Mouse (Mus musculus): Measurements from ENCODE around the gene Baz2b. TPM values are rescaled to one million over a fixed set of nuclear protein-coding genes. Genes with fewer than 3 reads are reported as not detected.

Baz2b gene
- total and polyA plus RNA-seq, 2 experiments from 2014 or later: 72.3 to 89.3 TPM

DNA sequence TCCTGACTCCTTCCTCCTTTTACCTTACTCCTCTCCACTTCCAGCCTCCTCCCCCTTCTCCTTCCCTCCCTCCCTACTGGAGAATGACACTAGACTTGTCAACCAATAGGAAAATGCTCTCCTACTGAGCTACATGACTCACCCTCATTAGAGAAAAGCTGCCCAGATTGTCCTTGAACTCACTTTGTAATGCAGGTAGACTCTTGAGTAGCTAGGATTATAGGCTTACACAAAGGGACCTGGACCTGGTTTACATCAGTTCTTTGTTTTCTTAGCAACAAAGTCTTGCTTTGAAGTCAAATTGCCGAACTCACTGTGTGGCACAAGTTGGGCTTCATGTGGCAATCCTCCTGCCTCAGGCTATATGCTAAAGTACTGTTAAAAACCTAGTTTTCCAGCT is 12.8 kb downstream of the Baz2b start:
- H3K4me2 ChIP-seq (ENCODE audit: low read depth, low read length, poor library complexity, severe bottlenecking): no peak overlapping the region
- H3K36me3 ChIP-seq (ENCODE audit: insufficient read depth, low read length): no peaks in the 10 kb centered on the region
- no peaks in the 10 kb centered on the region for H3K4me1 ChIP-seq (ENCODE audit: insufficient read depth, low read length)
- no peaks in the 10 kb centered on the region for H3K9me3 ChIP-seq (ENCODE audit: low read length)
- no peaks in the 10 kb centered on the region for H3K27me3 ChIP-seq (ENCODE audit: insufficient read depth, low read length)
- H3K9ac ChIP-seq (replicated peaks; ENCODE audit: low read length, poor library complexity, severe bottlenecking): no peak overlapping the region
- no peak overlapping the region for H3K4me3 ChIP-seq (ENCODE audit: low read depth, low read length)
- no peak for TF ChIP-seq CTCF (IDR thresholded peaks at IDR 0.05)
- DNase-seq (ENCODE audit: low spot score): no peak
- 55% methylated on average over 1 of the region's 1 CpGs for WGBS
- no peak overlapping the region for H3K27ac ChIP-seq (ENCODE audit: low read depth, low read length)
- no peak for ATAC-seq (ENCODE audit: low FRiP score)

DNA sequence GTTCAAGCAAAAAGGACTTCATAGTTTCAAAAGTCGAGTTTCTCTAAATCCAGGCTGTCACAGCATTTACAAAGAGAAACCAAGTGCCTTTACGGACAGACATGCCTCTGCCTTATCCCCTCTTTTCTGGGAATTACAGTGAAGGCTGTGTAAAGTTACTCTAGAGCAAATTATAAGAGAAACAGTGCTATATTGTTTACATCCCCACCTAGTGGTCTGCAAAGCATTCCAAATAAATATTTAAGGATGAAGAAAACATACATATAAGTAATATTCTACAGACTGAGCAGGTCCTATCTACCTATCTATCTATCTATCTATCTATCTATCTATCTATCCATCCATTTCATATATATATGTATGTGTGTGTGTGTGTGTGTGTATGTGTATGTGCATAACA is 27.9 kb downstream of the Baz2b start:
- Histone ChIP-seq H3K4me2 (ENCODE audit: low read depth, low read length, poor library complexity, severe bottlenecking) (no peak overlapping the region), H3K4me1 (ENCODE audit: insufficient read depth, low read length) (no peaks in the 10 kb centered on the region), H3K9me3 (ENCODE audit: low read length) (no peaks in the 10 kb centered on the region), H3K4me3 (ENCODE audit: low read depth, low read length) (no peak overlapping the region), H3K9ac (replicated peaks; ENCODE audit: low read length, poor library complexity, severe bottlenecking) (no peak overlapping the region), H3K27ac (ENCODE audit: low read depth, low read length) (no peak overlapping the region), H3K27me3 (ENCODE audit: insufficient read depth, low read length) (no peaks in the 10 kb centered on the region), H3K36me3 (ENCODE audit: insufficient read depth, low read length) (no peaks in the 10 kb centered on the region)
- ATAC-seq (ENCODE audit: low FRiP score): no peak
- no peak for DNase-seq (ENCODE audit: low spot score)
- peak; percentile 50 for TF ChIP-seq CTCF (IDR thresholded peaks at IDR 0.05)
- WGBS: 56% methylated on average over 2 of the region's 2 CpGs

DNA sequence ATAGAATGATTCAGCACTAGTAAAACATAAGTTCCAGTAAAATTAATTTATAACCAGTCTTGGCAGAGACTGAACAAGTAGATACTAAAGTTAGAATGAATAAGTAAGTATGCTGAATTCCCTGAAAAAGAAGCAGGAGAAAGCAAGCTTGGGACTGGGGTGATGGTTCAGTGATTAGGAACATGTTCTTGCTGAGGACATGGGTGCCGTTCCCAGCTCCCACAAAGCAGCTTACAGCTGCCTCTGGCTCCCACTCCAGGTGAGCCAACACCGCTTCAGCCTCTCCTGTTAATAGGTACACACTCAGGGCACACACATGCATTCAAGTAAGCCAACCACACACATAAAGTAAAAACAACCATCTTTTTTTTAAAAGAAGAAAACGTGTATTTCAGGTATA is 32.1 kb downstream of the Baz2b start:
- DNase-seq (ENCODE audit: low spot score) (no peak), ATAC-seq (ENCODE audit: low FRiP score) (no peak)
- no peaks in the 10 kb centered on the region for H3K9me3 ChIP-seq (ENCODE audit: low read length)
- H3K27ac ChIP-seq (ENCODE audit: low read depth, low read length): no peak overlapping the region
- no peak overlapping the region for H3K9ac ChIP-seq (replicated peaks; ENCODE audit: low read length, poor library complexity, severe bottlenecking)
- H3K4me3 ChIP-seq (ENCODE audit: low read depth, low read length): no peak overlapping the region
- 80% methylated on average over 3 of the region's 3 CpGs for WGBS
- TF ChIP-seq CTCF (IDR thresholded peaks at IDR 0.05): no peak
- no peaks in the 10 kb centered on the region for H3K27me3 ChIP-seq (ENCODE audit: insufficient read depth, low read length)
- no peak overlapping the region for H3K4me2 ChIP-seq (ENCODE audit: low read depth, low read length, poor library complexity, severe bottlenecking)
- no peaks in the 10 kb centered on the region for H3K36me3 ChIP-seq (ENCODE audit: insufficient read depth, low read length)
- no peaks in the 10 kb centered on the region for H3K4me1 ChIP-seq (ENCODE audit: insufficient read depth, low read length)

DNA sequence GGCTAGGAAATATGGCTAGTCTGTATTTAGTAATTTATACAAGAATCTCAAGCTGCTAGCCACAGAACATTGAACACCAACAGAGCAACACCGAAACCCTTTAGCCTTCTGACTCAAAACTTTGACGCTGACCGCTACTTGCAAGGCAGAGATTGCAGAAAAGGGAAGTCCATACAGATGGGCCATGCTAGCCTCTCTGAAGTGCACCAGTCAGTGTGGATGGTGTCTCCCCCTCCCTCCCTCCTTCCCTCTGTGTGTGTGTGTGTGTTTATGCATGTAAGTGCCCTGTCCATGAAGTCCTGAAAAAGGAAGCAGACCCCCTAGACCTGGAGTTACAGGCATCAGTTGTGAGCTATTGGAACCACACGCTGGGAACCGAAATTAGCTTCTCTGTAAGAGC is 33.6 kb downstream of the Baz2b start:
- DNase-seq (ENCODE audit: low spot score) (no peak), ATAC-seq (ENCODE audit: low FRiP score) (no peak)
- 86% methylated on average over 5 of the region's 5 CpGs for WGBS
- no peak overlapping the region for H3K4me2 ChIP-seq (ENCODE audit: low read depth, low read length, poor library complexity, severe bottlenecking)
- TF ChIP-seq CTCF (IDR thresholded peaks at IDR 0.05): no peak
- H3K27me3 ChIP-seq (ENCODE audit: insufficient read depth, low read length): no peaks in the 10 kb centered on the region
- no peaks in the 10 kb centered on the region for H3K4me1 ChIP-seq (ENCODE audit: insufficient read depth, low read length)
- no peaks in the 10 kb centered on the region for H3K9me3 ChIP-seq (ENCODE audit: low read length)
- H3K36me3 ChIP-seq (ENCODE audit: insufficient read depth, low read length): no peaks in the 10 kb centered on the region
- no peak overlapping the region for H3K4me3 ChIP-seq (ENCODE audit: low read depth, low read length)
- H3K27ac ChIP-seq (ENCODE audit: low read depth, low read length): no peak overlapping the region
- H3K9ac ChIP-seq (replicated peaks; ENCODE audit: low read length, poor library complexity, severe bottlenecking): no peak overlapping the region

DNA sequence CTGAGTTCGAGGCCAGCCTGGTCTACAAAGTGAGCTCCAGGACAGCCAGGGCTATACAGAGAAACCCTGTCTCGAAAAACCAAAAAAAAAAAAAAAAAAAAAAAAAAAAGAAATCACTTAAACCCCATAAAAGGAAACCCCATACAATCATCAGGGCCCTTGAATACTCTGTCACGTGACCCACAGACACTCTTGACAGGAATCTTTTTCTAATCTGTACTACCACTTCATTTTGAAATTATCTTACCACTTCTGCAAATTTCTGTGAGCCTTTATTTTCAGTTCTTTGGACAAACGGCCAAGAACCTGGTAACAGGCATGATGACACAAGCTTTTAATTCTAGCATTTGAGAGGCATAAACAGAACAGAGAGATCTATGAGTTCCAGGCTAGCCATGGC is 34.6 kb downstream of the Baz2b start:
- Histone ChIP-seq H3K9me3 (ENCODE audit: low read length) (no peaks in the 10 kb centered on the region), H3K4me2 (ENCODE audit: low read depth, low read length, poor library complexity, severe bottlenecking) (no peak overlapping the region), H3K4me3 (ENCODE audit: low read depth, low read length) (no peak overlapping the region), H3K9ac (replicated peaks; ENCODE audit: low read length, poor library complexity, severe bottlenecking) (no peak overlapping the region), H3K36me3 (ENCODE audit: insufficient read depth, low read length) (no peaks in the 10 kb centered on the region), H3K27ac (ENCODE audit: low read depth, low read length) (no peak overlapping the region), H3K27me3 (ENCODE audit: insufficient read depth, low read length) (no peaks in the 10 kb centered on the region), H3K4me1 (ENCODE audit: insufficient read depth, low read length) (no peaks in the 10 kb centered on the region)
- no peak for TF ChIP-seq CTCF (IDR thresholded peaks at IDR 0.05)
- ATAC-seq (ENCODE audit: low FRiP score) (no peak), DNase-seq (ENCODE audit: low spot score) (no peak)
- 92% methylated on average over 2 of the region's 4 CpGs for WGBS

DNA sequence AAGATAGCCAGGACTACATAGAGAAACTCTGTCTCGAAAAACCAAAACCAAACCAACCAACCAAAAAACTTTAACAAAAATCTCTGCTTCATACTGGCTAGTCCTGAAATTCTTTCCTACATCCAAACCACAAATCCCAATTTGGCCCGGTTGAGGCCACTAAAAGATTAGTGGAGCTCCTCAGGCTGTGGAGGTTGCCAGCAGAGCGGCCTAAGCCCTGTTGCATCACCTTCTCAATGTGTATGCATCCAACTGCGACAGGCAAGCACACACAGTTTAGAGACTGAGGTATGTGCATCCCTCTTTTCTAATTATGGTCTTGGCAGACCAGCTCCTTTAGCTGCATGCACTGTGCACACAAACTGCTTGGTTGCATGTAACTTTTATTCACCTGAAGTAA is 36.0 kb downstream of the Baz2b start:
- 85% methylated on average over 4 of the region's 4 CpGs for WGBS
- Histone ChIP-seq H3K9me3 (ENCODE audit: low read length) (no peaks in the 10 kb centered on the region), H3K4me2 (ENCODE audit: low read depth, low read length, poor library complexity, severe bottlenecking) (no peak overlapping the region), H3K4me3 (ENCODE audit: low read depth, low read length) (no peak overlapping the region), H3K27ac (ENCODE audit: low read depth, low read length) (no peak overlapping the region), H3K27me3 (ENCODE audit: insufficient read depth, low read length) (no peaks in the 10 kb centered on the region), H3K4me1 (ENCODE audit: insufficient read depth, low read length) (no peaks in the 10 kb centered on the region), H3K9ac (replicated peaks; ENCODE audit: low read length, poor library complexity, severe bottlenecking) (no peak overlapping the region), H3K36me3 (ENCODE audit: insufficient read depth, low read length) (no peaks in the 10 kb centered on the region)
- no peak for TF ChIP-seq CTCF (IDR thresholded peaks at IDR 0.05)
- ATAC-seq (ENCODE audit: low FRiP score) (no peak), DNase-seq (ENCODE audit: low spot score) (no peak)
